Mouse (Mus musculus): ENCODE measurements around the gene Zfp799. TPM values are rescaled to one million over a fixed set of nuclear protein-coding genes. Genes with fewer than 3 reads are reported as not detected.
A peak's percentile ranks its signal among the peaks of the same experiment; 100 is the strongest.
"Not testable (repeated sequence)": the region's sequence is repeated elsewhere in the genome, so short reads cannot be mapped to it uniquely, and the experiment has no call there.

Zfp799 gene
- polyA plus RNA-seq (2016; fragmentation: Nextera tagmentation; extraction: Ambion mirVana) = 12.1 and 12.8 TPM in 2 replicates

GRCm38 (mm10) chr17:32829540-32830417 is at the start of gene Zfp799:
TSS of gene Zfp799 (minus strand) at chr17:32830261.
- H3K4me1 ChIP-seq = peaks cover 14% of the 10 kb centered on the region
- peak within 1 kb of the TSS; percentile 92 for H3K27ac ChIP-seq (replicated peaks)
- no peaks in the 10 kb centered on the region for H3K9me3 ChIP-seq (replicated peaks)
- H3K27me3 ChIP-seq (ENCODE audit: low read depth, poor library complexity, severe bottlenecking) = no peaks in the 10 kb centered on the region
- H3K4me3 ChIP-seq = peak within 1 kb of the TSS; percentile 84
- 2% methylated on average over 35 of the region's 35 CpGs for WGBS
- peak; percentile 85 for DNase-seq (ENCODE audit: low spot score)
- H3K36me3 ChIP-seq = peaks cover 25% of the 10 kb centered on the region

DNA sequence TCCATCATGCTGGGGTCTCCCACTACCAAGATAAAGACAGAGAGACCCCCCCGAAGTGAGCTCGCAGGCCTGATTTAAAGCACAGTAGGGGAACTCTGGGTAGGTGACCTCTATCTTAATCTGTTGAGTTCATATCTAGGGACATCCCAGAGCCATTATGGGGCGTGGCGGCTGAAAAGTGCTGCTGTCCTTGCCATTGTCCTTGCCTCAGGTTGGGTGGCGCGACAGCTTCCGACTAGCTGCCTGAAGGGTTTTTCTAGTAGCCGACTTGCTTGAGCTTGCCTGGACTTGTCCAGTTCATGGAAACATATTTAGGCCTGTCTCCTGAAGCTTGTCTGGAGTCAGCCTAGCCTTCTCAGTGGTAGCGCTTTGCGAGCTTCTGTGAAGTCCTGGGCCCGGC is 48.7 kb upstream of the Zfp799 start:
- 0 out of 2 replicates have a peak, but pooled peaks cover 4% of the 10 kb centered on the region for H3K27me3 ChIP-seq (ENCODE audit: low read depth, poor library complexity, severe bottlenecking)
- 0 out of 2 replicates have a peak, but pooled peaks cover 3% of the 10 kb centered on the region for H3K9me3 ChIP-seq (replicated peaks)
- no peak overlapping the region for H3K4me3 ChIP-seq
- H3K27ac ChIP-seq (replicated peaks) = no peak overlapping the region
- H3K4me1 ChIP-seq = no peaks in the 10 kb centered on the region
- WGBS = 95% methylated on average over 11 of the region's 11 CpGs
- peaks cover 51% of the 10 kb centered on the region for H3K36me3 ChIP-seq
- DNase-seq (ENCODE audit: low spot score) = no peak

- no peak for DNase-seq (ENCODE audit: low spot score)
- Histone ChIP-seq H3K27ac (replicated peaks) (no peak overlapping the region), H3K4me3 (no peak overlapping the region), H3K36me3 (peaks cover 40% of the 10 kb centered on the region), H3K27me3 (ENCODE audit: low read depth, poor library complexity, severe bottlenecking) (0 out of 2 replicates have a peak, but pooled peaks cover 4% of the 10 kb centered on the region), H3K4me1 (no peaks in the 10 kb centered on the region), H3K9me3 (replicated peaks) (0 out of 2 replicates have a peak, but pooled peaks cover 3% of the 10 kb centered on the region)
- WGBS = 13% methylated on average over 22 of the region's 22 CpGs
Measured at GRCm38 (mm10) chr17:32877471-32878171, 47.6 kb upstream of the Zfp799 start.

- H3K4me3 ChIP-seq = no peak overlapping the region
- DNase-seq (ENCODE audit: low spot score) = no peak
- H3K27me3 ChIP-seq (ENCODE audit: low read depth, poor library complexity, severe bottlenecking) = no peaks in the 10 kb centered on the region
- peaks cover 3% of the 10 kb centered on the region; the same call in 1 of the 2 replicates for H3K9me3 ChIP-seq (replicated peaks)
- 79% methylated on average over 5 of the region's 5 CpGs for WGBS
- no peaks in the 10 kb centered on the region for H3K36me3 ChIP-seq
- no peaks in the 10 kb centered on the region for H3K4me1 ChIP-seq
- no peak overlapping the region for H3K27ac ChIP-seq (replicated peaks)
Measured at GRCm38 (mm10) chr17:32872696-32873095, 42.6 kb upstream of the Zfp799 start.

- no peaks in the 10 kb centered on the region for H3K36me3 ChIP-seq
- peaks cover 3% of the 10 kb centered on the region; the same call in 1 of the 2 replicates for H3K9me3 ChIP-seq (replicated peaks)
- no peak for DNase-seq (ENCODE audit: low spot score)
- no peaks in the 10 kb centered on the region for H3K27me3 ChIP-seq (ENCODE audit: low read depth, poor library complexity, severe bottlenecking)
- no peak overlapping the region for H3K27ac ChIP-seq (replicated peaks)
- no peaks in the 10 kb centered on the region for H3K4me1 ChIP-seq
- WGBS = 83% methylated on average over 4 of the region's 4 CpGs
- no peak overlapping the region for H3K4me3 ChIP-seq
Measured at GRCm38 (mm10) chr17:32872091-32872490, 42.0 kb upstream of the Zfp799 start.

GRCm38 (mm10) chr17:32871483-32871882 is 41.4 kb upstream of the Zfp799 start:
- Histone ChIP-seq H3K36me3 (no peaks in the 10 kb centered on the region), H3K4me3 (no peak overlapping the region), H3K9me3 (replicated peaks) (peaks cover 3% of the 10 kb centered on the region; the same call in 1 of the 2 replicates), H3K27me3 (ENCODE audit: low read depth, poor library complexity, severe bottlenecking) (no peaks in the 10 kb centered on the region), H3K27ac (replicated peaks) (no peak overlapping the region), H3K4me1 (no peaks in the 10 kb centered on the region)
- no peak for DNase-seq (ENCODE audit: low spot score)
- 97% methylated on average over 1 of the region's 1 CpGs for WGBS

DNA sequence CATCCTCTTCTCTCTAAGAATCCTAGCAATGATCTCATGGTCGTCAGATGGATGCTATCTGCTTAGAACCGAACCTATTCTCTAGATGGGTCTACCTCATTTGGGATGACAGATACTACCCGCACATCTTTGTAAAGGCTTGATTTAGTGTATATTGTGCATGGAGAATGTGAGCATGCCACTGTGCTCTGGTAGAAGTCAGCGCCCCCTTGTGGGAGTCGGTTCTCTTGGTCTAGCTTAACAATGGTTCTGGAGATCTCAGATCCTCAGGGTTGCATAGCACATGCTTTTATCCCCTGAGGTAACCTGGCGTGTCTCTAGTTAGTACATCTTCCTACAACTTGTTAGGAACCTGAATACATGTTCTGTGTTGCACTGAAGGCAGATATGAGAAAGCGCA is 37.2 kb upstream of the Zfp799 start:
- not testable (repeated sequence) for H3K9me3 ChIP-seq (replicated peaks); DNase-seq (ENCODE audit: low spot score); H3K4me3 ChIP-seq; H3K27me3 ChIP-seq (ENCODE audit: low read depth, poor library complexity, severe bottlenecking); H3K27ac ChIP-seq (replicated peaks); H3K36me3 ChIP-seq
- peaks cover 21% of the 10 kb centered on the region; the same call in 1 of the 2 replicates for H3K4me1 ChIP-seq
- 56% methylated on average over 5 of the region's 7 CpGs for WGBS

GRCm38 (mm10) chr17:32856713-32857112 is 26.7 kb upstream of the Zfp799 start:
- WGBS = 73% methylated on average over 4 of the region's 6 CpGs
- not testable (repeated sequence) for H3K27ac ChIP-seq (replicated peaks); H3K9me3 ChIP-seq (replicated peaks); H3K4me3 ChIP-seq; H3K27me3 ChIP-seq (ENCODE audit: low read depth, poor library complexity, severe bottlenecking); H3K4me1 ChIP-seq; DNase-seq (ENCODE audit: low spot score); H3K36me3 ChIP-seq

DNA sequence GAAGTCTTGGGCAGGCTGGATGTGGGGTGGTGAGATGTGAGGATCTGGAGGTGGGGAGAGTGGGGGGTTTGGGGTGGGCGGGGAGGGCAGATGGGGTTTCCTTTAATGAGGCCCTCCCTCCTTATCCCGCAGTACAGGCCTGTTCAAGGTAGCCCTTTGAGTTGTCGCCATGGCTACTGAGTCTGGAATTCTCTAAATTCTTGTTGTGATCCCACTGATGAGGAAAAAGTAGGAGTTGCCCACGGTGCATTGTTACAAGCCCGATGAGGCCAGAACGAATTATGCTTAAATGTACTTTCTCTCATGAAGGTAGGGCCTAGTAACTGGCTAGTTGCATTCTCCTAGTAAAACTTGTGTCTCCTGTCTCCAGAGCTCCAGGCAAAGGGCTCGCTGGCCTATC is 21.5 kb upstream of the Zfp799 start:
- Histone ChIP-seq H3K4me3 (no peak overlapping the region), H3K27ac (replicated peaks) (peak overlapping the region; percentile 55), H3K9me3 (replicated peaks) (0 out of 2 replicates have a peak, but pooled peaks cover 3% of the 10 kb centered on the region), H3K27me3 (ENCODE audit: low read depth, poor library complexity, severe bottlenecking) (no peaks in the 10 kb centered on the region), H3K4me1 (peaks cover 9% of the 10 kb centered on the region), H3K36me3 (no peaks in the 10 kb centered on the region)
- WGBS = 29% methylated on average over 7 of the region's 7 CpGs
- peak; percentile 25 for DNase-seq (ENCODE audit: low spot score)

DNA sequence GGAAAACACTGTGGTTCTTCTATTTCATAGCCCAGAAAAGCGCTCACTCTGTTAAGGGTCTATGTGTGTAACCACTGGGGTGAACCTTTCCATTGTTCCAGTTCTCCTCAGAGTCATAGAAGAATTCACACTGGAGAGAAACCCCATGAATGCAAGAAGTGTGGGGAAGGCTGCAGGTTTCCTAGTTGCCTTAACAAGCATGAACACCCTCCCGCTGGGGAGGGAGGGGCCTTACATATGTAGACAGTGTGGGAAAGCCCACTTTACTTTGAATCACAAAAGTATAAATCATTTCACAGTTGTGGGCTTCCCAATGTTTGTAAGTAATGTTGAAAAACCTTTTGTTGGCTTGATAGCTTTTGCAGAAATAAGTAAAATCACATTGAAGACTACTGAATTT is 11.3 kb upstream of the Zfp799 start:
- no peaks in the 10 kb centered on the region for H3K36me3 ChIP-seq
- DNase-seq (ENCODE audit: low spot score) = no peak
- 85% methylated on average over 2 of the region's 2 CpGs for WGBS
- no peaks in the 10 kb centered on the region for H3K27me3 ChIP-seq (ENCODE audit: low read depth, poor library complexity, severe bottlenecking)
- no peak overlapping the region for H3K4me3 ChIP-seq
- H3K27ac ChIP-seq (replicated peaks) = no peak overlapping the region
- peaks cover 11% of the 10 kb centered on the region; the same call in 1 of the 2 replicates for H3K4me1 ChIP-seq
- no peaks in the 10 kb centered on the region for H3K9me3 ChIP-seq (replicated peaks)

- no peak for DNase-seq (ENCODE audit: low spot score)
- no peak overlapping the region for H3K27ac ChIP-seq (replicated peaks)
Measured at GRCm38 (mm10) chr17:32839083-32839802, 9.2 kb upstream of the Zfp799 start.

DNA sequence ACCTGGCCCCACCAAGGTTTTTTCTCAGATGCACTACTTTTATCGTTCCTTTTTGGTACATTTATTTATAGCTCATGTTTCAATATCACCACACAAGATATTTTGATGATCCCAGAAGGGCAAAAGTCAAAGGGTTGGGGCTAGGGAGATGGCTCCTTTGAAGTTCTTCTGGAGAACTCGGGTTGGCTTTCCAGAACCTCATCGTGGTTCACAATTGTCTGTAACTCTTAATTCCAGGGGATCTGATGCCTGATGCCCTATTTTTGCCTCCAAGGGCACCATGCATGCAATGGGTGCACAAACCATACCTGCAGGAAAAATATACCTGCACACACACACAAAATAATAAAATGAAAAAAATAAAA is 339 bp upstream of the Zfp799 start:
- 38% methylated on average over 3 of the region's 3 CpGs for WGBS
- DNase-seq (ENCODE audit: low spot score) = no peak
- H3K36me3 ChIP-seq = peaks cover 19% of the 10 kb centered on the region
- H3K9me3 ChIP-seq (replicated peaks) = no peaks in the 10 kb centered on the region
- peaks cover 14% of the 10 kb centered on the region for H3K4me1 ChIP-seq
- no peaks in the 10 kb centered on the region for H3K27me3 ChIP-seq (ENCODE audit: low read depth, poor library complexity, severe bottlenecking)
- H3K4me3 ChIP-seq = peak overlapping the region; percentile 84
- H3K27ac ChIP-seq (replicated peaks) = peak overlapping the region; percentile 92

More at GRCm38 (mm10) chr17:32839083-32839802, 9.2 kb upstream of the Zfp799 start:
- WGBS = 40% methylated on average over 15 of the region's 15 CpGs
- no peak overlapping the region for H3K4me3 ChIP-seq
- H3K9me3 ChIP-seq (replicated peaks) = no peaks in the 10 kb centered on the region
- H3K27me3 ChIP-seq (ENCODE audit: low read depth, poor library complexity, severe bottlenecking) = no peaks in the 10 kb centered on the region
- H3K4me1 ChIP-seq = peaks cover 11% of the 10 kb centered on the region; the same call in 1 of the 2 replicates
- no peaks in the 10 kb centered on the region for H3K36me3 ChIP-seq

All from midbrain, embryonic 10.5 days (tissue).